Mouse (Mus musculus) heart, embryonic 10.5 days (tissue): ENCODE measurements around the gene Dennd5a. TPM values are rescaled to one million over a fixed set of nuclear protein-coding genes. Genes with fewer than 3 reads are reported as not detected.

Experiments used
- DNase-seq: peaks from one replicate; pipeline ENCODE4 v3.0.0-alpha.2; 2017; ENCODE audit warnings: low spot score
- H3K27ac ChIP-seq: fragments of 300-500 bp; sonication (generic); 2 replicates; pipeline ENCODE4 v1.5.1; 2016; ENCODE audit warnings: mild to moderate bottlenecking
- H3K27me3 ChIP-seq: fragments of 300-500 bp; sonication (generic); 2 replicates; pipeline ENCODE4 v1.6.1; 2016; ENCODE audit warnings: mild to moderate bottlenecking; ENCODE audit not compliant: poor library complexity, insufficient read depth, severe bottlenecking
- H3K36me3 ChIP-seq: fragments of 300-500 bp; sonication (generic); 2 replicates; pipeline ENCODE4 v1.6.1; 2016; ENCODE audit warnings: mild to moderate bottlenecking, moderate library complexity
- H3K4me1 ChIP-seq: fragments of 300-500 bp; sonication (generic); 2 replicates; pipeline ENCODE4 v1.6.1; 2016; ENCODE audit warnings: mild to moderate bottlenecking
- H3K4me3 ChIP-seq: fragments of 300-500 bp; sonication (generic); 2 replicates; pipeline ENCODE4 v1.5.1; 2016; ENCODE audit warnings: mild to moderate bottlenecking, moderate library complexity
- H3K9me3 ChIP-seq: fragments of 300-500 bp; sonication (generic); 2 replicates; pipeline ENCODE4 v1.6.1; 2016; ENCODE audit warnings: mild to moderate bottlenecking, moderate library complexity
- WGBS: fragments of 180-500 bp; shearing (Covaris S2); methylation state at CpG from one replicate; pipeline ENCODE4 v1.1.7; 2016; 5-methylcytosine and 5-hydroxymethylcytosine counted together
- polyA plus RNA-seq: library from polyadenylated mRNA; unstranded; fragments of >200 nt; fragmentation: Nextera tagmentation; extraction: Ambion mirVana; gene quantifications from 2 replicates; pipeline ENCODE4 v1.2.1, GENCODE M21; 2016

Gene Dennd5a
- polyA plus RNA-seq, 1 experiment from 2014 or later = 28.4 TPM

DNA sequence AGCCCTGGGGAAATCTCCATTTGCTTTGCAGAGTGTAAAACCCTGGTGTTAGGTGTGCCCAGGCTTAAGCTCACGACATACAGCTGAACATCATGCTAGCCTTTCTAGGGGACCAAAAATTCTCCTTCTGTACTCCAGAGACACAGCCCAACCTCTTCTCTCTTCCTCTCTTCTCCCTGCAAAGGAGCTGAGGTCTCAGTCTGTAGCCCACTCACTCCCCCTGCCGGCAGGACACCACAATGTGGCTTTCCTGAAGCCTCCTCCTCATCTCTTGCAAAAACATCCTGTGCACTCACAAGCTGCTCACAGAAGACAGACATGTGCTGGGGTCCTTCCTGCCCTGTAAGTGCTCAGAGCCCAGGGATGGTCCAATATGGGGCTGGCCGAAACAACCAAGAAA is 67.7 kb downstream of the Dennd5a start:
- Histone ChIP-seq H3K4me3 (no peak overlapping the region), H3K36me3 (peaks cover 74% of the 10 kb centered on the region), H3K27ac (no peak overlapping the region), H3K9me3 (no peaks in the 10 kb centered on the region), H3K4me1 (no peaks in the 10 kb centered on the region), H3K27me3 (no peaks in the 10 kb centered on the region)
- DNase-seq = no peak
- 34% methylated on average over 3 of the region's 3 CpGs for WGBS

DNA sequence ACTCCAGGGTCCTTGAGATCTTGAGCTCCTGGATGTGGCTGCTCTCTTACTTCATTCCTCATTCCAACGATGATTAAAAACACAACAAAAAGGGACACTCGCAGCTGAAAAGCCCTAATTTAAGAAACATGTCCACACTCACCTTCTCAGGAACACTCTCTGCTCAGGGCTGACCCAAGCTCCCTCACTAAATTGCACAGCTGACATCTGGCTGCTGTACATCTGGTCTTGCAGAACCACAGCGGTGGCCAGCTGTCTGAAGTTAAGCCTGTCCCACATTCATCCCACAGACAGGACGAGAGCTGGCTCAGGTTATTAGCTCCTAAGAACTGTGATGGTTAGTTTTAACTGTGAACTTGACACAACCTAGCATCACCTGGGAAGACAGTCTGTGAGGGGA is 68.5 kb downstream of the Dennd5a start:
- Histone ChIP-seq H3K36me3 (peaks cover 72% of the 10 kb centered on the region), H3K4me3 (no peak overlapping the region), H3K27ac (no peak overlapping the region), H3K9me3 (no peaks in the 10 kb centered on the region), H3K27me3 (no peaks in the 10 kb centered on the region), H3K4me1 (no peaks in the 10 kb centered on the region)
- no peak for DNase-seq
- 89% methylated on average over 4 of the region's 4 CpGs for WGBS

DNA sequence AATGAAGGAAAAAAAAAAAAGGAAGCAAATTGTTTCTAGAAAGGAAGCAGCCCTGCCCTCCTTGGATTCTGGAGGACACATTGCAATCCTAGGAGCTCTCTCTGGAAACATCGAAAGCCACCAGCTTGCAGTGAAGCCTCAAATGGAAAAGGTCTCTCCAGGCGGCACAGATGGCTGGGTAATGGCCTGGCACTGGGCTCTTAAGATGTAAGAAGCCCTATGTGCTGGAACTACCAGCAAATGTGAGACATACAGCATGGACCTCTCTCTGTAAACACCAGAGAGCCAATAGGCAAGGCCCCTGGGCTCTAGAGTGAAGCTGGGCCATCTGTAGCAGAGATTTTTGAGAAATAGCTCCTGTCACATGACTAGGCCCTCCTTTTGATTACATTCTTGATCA is 70.0 kb downstream of the Dennd5a start:
- WGBS = 85% methylated on average over 2 of the region's 2 CpGs
- Histone ChIP-seq H3K4me1 (no peaks in the 10 kb centered on the region), H3K27ac (no peak overlapping the region), H3K27me3 (no peaks in the 10 kb centered on the region), H3K36me3 (peaks cover 62% of the 10 kb centered on the region), H3K9me3 (no peaks in the 10 kb centered on the region), H3K4me3 (no peak overlapping the region)
- no peak for DNase-seq

DNA sequence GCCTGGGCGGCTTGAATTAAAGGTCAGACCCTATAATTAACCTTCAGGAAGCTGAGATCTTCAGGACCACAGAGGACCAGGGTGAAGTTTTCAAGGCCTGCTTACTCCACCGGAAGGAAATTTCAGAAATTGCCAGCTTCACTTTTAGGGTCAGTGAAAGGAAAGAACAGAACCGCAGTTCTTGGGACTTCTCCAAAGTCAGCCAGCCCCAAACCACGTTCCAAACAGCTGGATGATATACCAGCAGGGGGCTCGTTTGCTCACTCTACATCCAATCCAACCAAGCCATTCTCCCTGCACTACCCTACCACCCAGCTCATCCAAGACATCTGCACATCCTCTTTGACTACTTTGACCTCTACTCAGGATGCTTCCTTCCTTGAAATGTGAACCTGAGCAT is 71.0 kb downstream of the Dennd5a start:
- DNase-seq = no peak
- Histone ChIP-seq H3K27me3 (no peaks in the 10 kb centered on the region), H3K36me3 (peaks cover 52% of the 10 kb centered on the region), H3K9me3 (no peaks in the 10 kb centered on the region), H3K4me3 (no peak overlapping the region), H3K27ac (no peak overlapping the region), H3K4me1 (no peaks in the 10 kb centered on the region)
- WGBS = 72% methylated on average over 5 of the region's 5 CpGs

DNA sequence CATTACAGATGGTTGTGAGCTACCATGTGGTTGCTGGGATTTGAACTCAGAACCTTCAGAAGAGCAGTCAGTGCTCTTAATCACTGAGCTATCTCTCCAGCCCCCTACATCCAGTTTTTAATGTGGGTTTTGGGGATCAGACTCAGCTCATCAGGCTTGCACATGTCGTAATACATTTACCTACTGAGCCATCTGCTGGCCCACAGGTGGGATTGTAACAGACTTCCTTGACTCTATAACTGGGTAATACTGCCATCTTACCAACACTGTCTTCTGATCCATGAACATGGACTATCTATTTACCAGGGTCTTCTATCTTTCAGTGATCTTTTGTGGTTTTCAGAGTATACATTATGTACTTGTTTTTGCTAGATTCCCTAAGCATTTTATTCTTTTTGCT is 74.0 kb downstream of the Dennd5a start:
- DNase-seq = no peak
- Histone ChIP-seq H3K9me3 (no peaks in the 10 kb centered on the region), H3K4me1 (no peaks in the 10 kb centered on the region), H3K27ac (no peak overlapping the region), H3K27me3 (no peaks in the 10 kb centered on the region), H3K36me3 (peaks cover 27% of the 10 kb centered on the region), H3K4me3 (no peak overlapping the region)
- WGBS = 86% methylated on average over 1 of the region's 1 CpGs

DNA sequence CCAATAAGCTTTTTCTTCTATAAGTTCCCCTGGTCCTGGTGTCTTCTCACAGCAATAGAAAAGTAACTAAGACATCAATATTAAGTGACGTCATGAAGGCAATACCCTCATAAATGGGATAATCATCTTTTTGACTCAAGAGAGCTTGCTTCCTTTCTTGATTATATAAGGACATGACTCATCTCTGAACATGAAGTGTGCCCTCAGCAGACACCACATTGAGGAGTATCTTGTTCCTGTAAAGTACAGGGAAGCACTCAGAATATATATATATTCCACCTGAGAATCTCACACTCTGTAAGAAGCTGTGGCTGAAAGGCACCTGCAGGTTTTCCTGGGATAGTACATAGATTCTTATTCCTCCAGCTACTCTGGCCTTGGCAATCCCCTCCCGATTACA is 77.7 kb downstream of the Dennd5a start:
- Histone ChIP-seq H3K4me3 (no peak overlapping the region), H3K9me3 (no peaks in the 10 kb centered on the region), H3K27me3 (no peaks in the 10 kb centered on the region), H3K4me1 (peaks cover 7% of the 10 kb centered on the region), H3K36me3 (peaks cover 10% of the 10 kb centered on the region), H3K27ac (no peak overlapping the region)
- no peak for DNase-seq
- WGBS = 87% methylated on average over 2 of the region's 2 CpGs

DNA sequence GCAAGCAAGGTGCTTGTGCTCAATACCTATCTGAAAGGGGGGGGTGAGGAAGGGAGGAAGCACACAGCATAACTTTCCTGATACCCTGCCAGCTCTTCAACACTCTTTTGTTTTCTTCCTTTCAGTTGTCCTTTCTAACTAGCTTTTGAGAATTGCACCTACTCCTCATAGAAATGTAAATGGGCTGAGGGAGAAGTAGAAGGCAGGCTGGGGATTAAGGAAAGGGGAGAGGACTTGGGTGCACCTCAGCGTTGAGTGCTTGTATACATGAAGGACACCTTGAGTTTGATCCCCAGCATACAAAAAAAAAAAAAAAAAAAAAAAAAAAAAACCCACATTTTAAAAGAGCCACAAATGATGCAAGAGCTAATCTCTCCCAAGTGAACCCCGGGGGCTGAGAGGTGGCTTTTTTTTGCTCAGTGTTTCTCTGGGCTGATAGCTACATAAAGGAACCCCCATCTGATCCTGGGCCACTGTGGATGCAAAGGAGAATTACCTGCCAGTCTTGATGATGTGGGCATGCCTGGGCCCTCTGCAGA is 78.6 kb downstream of the Dennd5a start:
- no peak overlapping the region for H3K4me3 ChIP-seq
- 59% methylated on average over 2 of the region's 2 CpGs for WGBS
- DNase-seq = no peak

DNA sequence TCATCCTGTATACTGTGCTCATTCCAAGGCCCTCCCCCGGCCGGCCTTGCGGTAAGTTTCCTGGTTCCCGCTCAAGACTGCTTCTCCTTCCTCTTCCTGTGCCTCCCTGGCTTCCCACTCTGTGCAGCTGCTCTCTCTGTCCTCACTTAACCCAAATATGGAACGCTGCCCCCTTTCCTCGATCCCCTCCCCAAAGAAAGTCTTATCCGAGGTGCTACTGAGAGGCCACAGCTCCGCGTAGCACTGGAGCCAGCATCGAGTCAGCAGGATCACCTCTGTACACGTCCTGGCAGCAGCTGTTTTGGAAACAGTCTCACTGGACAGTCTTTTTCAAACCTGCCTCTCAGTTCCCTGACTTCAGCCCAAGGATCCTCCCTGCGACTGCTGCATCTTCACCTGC is 81.1 kb downstream of the Dennd5a start:
- H3K27ac ChIP-seq = peak overlapping the region; percentile 81
- no peaks in the 10 kb centered on the region for H3K27me3 ChIP-seq
- no peaks in the 10 kb centered on the region for H3K9me3 ChIP-seq
- peaks cover 10% of the 10 kb centered on the region for H3K4me1 ChIP-seq
- DNase-seq = no peak
- 37% methylated on average over 12 of the region's 12 CpGs for WGBS
- H3K36me3 ChIP-seq = no peaks in the 10 kb centered on the region
- peak overlapping the region; percentile 37 for H3K4me3 ChIP-seq

More for the DNA sequence above, 78.6 kb downstream of the Dennd5a start:
- no peak overlapping the region for H3K27ac ChIP-seq
- H3K4me1 ChIP-seq = peaks cover 7% of the 10 kb centered on the region
- peaks cover 4% of the 10 kb centered on the region for H3K36me3 ChIP-seq
- H3K9me3 ChIP-seq = no peaks in the 10 kb centered on the region
- H3K27me3 ChIP-seq = no peaks in the 10 kb centered on the region

DNA sequence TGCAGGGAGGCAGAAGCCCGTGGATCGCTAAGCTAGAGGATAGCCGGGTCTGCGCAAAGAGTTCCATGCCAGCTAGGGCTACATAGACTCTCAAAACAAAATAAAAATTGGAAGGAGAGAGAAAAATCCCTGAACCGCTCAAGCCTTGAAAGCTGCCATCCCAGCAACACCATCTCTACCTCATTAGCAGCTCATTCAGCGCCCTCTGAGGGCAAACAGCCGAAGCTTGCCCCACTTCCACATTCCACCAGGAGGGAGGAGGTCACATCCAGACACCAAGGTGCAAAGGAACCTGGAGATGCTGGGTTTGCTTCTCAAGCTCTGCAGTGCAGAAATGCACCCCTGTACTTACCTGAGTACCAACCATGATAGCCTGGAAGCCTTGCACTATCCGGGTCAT is 84.2 kb downstream of the Dennd5a start:
- DNase-seq = no peak
- Histone ChIP-seq H3K27ac (no peak overlapping the region), H3K4me1 (peaks cover 10% of the 10 kb centered on the region), H3K36me3 (no peaks in the 10 kb centered on the region), H3K27me3 (no peaks in the 10 kb centered on the region), H3K9me3 (no peaks in the 10 kb centered on the region), H3K4me3 (no peak overlapping the region)
- WGBS = 60% methylated on average over 8 of the region's 8 CpGs

DNA sequence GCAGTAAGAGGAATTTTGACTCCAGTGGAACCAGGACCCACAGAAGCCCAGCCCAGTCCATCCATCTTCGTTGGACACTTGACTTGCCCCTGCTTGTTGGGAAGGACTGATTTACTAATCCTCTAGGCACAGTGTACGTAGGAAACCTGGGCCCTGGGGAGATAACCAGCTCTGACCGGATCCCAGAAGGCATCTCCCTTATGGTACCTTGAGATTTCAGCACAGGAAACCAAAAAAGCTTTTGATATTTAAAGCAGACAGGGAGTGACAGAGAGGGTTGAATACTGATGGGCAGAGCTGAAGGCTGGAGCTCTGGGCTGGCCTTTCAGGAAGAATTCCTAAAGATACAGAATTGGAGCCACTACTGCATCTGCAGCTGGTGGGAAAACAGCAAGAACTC is 84.7 kb downstream of the Dennd5a start:
- no peak overlapping the region for H3K27ac ChIP-seq
- WGBS = 43% methylated on average over 3 of the region's 3 CpGs
- peaks cover 10% of the 10 kb centered on the region for H3K4me1 ChIP-seq
- H3K9me3 ChIP-seq = no peaks in the 10 kb centered on the region
- no peaks in the 10 kb centered on the region for H3K27me3 ChIP-seq
- no peaks in the 10 kb centered on the region for H3K36me3 ChIP-seq
- H3K4me3 ChIP-seq = no peak overlapping the region
- no peak for DNase-seq

DNA sequence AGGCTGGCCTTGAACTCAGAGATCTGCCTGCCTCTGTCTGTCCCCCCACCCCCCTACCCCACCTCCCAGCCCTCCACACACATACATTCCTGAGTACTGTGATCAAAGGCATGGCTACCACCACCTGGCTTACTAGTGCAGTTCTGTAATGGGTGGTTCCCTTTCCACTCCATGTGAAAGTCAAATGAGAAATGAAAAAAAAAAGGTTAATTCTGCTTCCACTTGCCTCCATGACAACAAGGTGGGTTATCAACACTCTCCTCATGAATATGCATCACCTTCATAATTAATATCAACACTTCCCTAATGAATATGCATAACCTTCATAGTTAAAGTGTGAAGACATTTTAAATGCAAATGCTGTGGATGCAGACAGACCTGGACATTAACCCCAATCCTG is 85.2 kb downstream of the Dennd5a start:
- Histone ChIP-seq H3K27ac (no peak overlapping the region), H3K4me3 (no peak overlapping the region), H3K27me3 (no peaks in the 10 kb centered on the region), H3K9me3 (no peaks in the 10 kb centered on the region), H3K4me1 (peaks cover 10% of the 10 kb centered on the region), H3K36me3 (no peaks in the 10 kb centered on the region)
- no peak for DNase-seq

DNA sequence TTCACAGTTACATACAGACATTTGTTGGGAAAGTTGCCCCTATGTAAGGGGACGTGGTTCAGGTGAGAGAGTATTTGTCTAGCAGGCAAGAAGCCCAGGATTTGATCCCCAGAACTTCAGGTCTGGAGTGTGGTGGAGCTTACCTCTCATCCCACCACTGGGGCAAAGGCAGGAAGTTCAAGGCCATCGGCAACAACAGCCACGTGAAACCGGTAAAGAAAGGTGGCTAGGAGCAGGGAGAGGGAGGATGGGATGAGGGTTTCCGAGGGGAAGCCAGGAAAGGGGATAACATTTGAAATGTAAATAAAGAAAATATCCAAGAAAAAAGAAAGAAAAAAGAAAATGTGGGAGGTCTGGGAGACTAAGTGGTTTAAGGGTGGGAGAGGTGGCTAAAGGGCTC is 87.1 kb downstream of the Dennd5a start:
- Histone ChIP-seq H3K9me3 (no peaks in the 10 kb centered on the region), H3K4me1 (peaks cover 7% of the 10 kb centered on the region), H3K36me3 (no peaks in the 10 kb centered on the region), H3K4me3 (no peak overlapping the region), H3K27me3 (no peaks in the 10 kb centered on the region), H3K27ac (no peak overlapping the region)
- no peak for DNase-seq
- WGBS = 58% methylated on average over 5 of the region's 5 CpGs

DNA sequence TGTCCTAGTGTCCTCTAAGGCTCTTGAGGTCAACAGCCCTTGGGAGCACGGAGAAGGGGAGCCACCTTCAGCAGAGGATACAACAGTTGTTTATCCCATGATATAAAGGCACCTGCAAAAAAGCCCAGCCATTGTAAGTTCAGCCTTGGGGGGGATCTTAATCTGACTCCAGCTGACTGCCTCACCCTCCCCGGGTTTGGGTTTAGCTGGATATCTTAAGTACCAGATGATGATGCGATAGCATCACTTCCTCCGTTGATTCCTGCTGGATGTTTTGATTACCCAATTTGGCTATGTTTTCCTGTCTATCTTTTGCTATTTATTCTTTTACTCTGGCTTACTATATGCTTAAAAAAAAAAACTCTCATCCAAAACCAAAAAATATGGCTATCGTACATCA is 89.0 kb downstream of the Dennd5a start:
- peaks cover 12% of the 10 kb centered on the region for H3K4me1 ChIP-seq
- H3K27ac ChIP-seq = no peak overlapping the region
- H3K27me3 ChIP-seq = peaks cover 10% of the 10 kb centered on the region; the same call in 1 of the 2 replicates
- no peak for DNase-seq
- H3K36me3 ChIP-seq = no peaks in the 10 kb centered on the region
- H3K9me3 ChIP-seq = no peaks in the 10 kb centered on the region
- no peak overlapping the region for H3K4me3 ChIP-seq
- WGBS = 67% methylated on average over 5 of the region's 5 CpGs

DNA sequence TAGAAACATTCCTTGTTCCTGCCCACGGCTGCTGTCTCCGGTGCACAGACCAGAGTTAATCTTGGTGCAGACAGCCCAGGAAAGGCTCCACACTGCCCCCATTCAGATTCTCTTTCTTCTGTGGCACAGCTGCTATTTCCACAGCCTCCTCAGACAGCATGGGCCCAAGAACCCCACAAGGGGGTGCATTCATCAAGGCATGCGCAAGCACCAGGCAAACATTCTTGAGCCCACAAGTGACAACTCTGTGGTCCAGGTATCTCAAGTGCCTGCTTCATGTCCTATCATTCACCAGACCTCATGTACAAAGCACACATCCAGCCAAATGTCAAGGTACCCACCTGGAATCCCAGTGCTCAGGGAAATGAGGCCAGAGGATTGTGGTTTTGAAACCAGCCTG is 91.8 kb downstream of the Dennd5a start:
- peaks cover 35% of the 10 kb centered on the region for H3K4me1 ChIP-seq
- H3K27ac ChIP-seq = no peak overlapping the region
- H3K4me3 ChIP-seq = no peak overlapping the region
- 17% methylated on average over 3 of the region's 3 CpGs for WGBS
- H3K9me3 ChIP-seq = no peaks in the 10 kb centered on the region
- no peak for DNase-seq
- H3K36me3 ChIP-seq = no peaks in the 10 kb centered on the region
- H3K27me3 ChIP-seq = peaks cover 35% of the 10 kb centered on the region
